Mouse (Mus musculus) intestine, postnatal 0 days (tissue): ENCODE results near the gene Ermap. TPM values are rescaled to one million over a fixed set of nuclear protein-coding genes. Genes with fewer than 3 reads are reported as not detected.

Experiments
- ATAC-seq: fragments of 200-750 bp; cut with Nextera tagmentation; 2 replicates; pipeline ENCODE4 v1.8.0; 2017; ENCODE audit warnings: mild to moderate bottlenecking, moderate TSS enrichment, moderate library complexity
- H3K27ac ChIP-seq: fragments of 300-500 bp; sonication (generic); 2 replicates; pipeline ENCODE4 v1.5.1; 2014; ENCODE audit warnings: mild to moderate bottlenecking, low read depth, low read length, moderate library complexity
- H3K27me3 ChIP-seq: fragments of 300-500 bp; sonication (generic); replicated peaks from 2 replicates; pipeline ENCODE4 v1.6.1; 2014; ENCODE audit warnings: low read length, mixed read lengths; ENCODE audit not compliant: control insufficient read depth, insufficient read depth
- H3K36me3 ChIP-seq: fragments of 300-500 bp; sonication (generic); 2 replicates; pipeline ENCODE4 v1.6.1; 2014; ENCODE audit warnings: mild to moderate bottlenecking, moderate library complexity; ENCODE audit not compliant: control insufficient read depth, insufficient read depth
- H3K4me1 ChIP-seq: fragments of 300-500 bp; sonication (generic); replicated peaks from 2 replicates; pipeline ENCODE4 v1.6.1; 2014; ENCODE audit warnings: antibody characterized with exemption, low read length, mixed read lengths; ENCODE audit not compliant: control insufficient read depth, insufficient read depth
- H3K4me2 ChIP-seq: fragments of 300-500 bp; sonication (generic); replicated peaks from 2 replicates; pipeline ENCODE4 v1.6.1; 2014; ENCODE audit warnings: low read depth, mild to moderate bottlenecking, moderate library complexity
- H3K4me3 ChIP-seq: fragments of 300-500 bp; sonication (generic); 2 replicates; pipeline ENCODE4 v1.5.1; 2014; ENCODE audit warnings: low read depth, low read length
- H3K9ac ChIP-seq: fragments of 300-500 bp; sonication (generic); 2 replicates; pipeline ENCODE4 v1.6.1; 2014; ENCODE audit warnings: mild to moderate bottlenecking, low read depth, low read length
- H3K9me3 ChIP-seq: fragments of 300-500 bp; sonication (generic); 2 replicates; pipeline ENCODE4 v1.6.1; 2016; ENCODE audit warnings: mixed run types; ENCODE audit not compliant: control insufficient read depth
- CTCF ChIP-seq: sonication (generic); IDR thresholded peaks from 2 replicates; pipeline ENCODE4 v1.5.1; 2016; ENCODE audit warnings: low read depth, mild to moderate bottlenecking, control low read depth, antibody characterized with exemption, moderate library complexity
- WGBS: fragments of 180-500 bp; shearing (Covaris S2); extraction: QIAGEN DNeasy Blood & Tissue Kit; methylation state at CpG from one replicate; pipeline ENCODE4 v1.1.7; 2014; 5-methylcytosine and 5-hydroxymethylcytosine counted together
- polyA plus RNA-seq: library from polyadenylated mRNA; unstranded; fragments of >200 nt; fragmentation: Nextera tagmentation; extraction: Ambion mirVana; gene quantifications from 2 replicates; pipeline ENCODE4 v1.2.1, GENCODE M21; 2015

Ermap gene
- polyA plus RNA-seq, 1 experiment from 2014 or later, result 0.18 TPM

DNA sequence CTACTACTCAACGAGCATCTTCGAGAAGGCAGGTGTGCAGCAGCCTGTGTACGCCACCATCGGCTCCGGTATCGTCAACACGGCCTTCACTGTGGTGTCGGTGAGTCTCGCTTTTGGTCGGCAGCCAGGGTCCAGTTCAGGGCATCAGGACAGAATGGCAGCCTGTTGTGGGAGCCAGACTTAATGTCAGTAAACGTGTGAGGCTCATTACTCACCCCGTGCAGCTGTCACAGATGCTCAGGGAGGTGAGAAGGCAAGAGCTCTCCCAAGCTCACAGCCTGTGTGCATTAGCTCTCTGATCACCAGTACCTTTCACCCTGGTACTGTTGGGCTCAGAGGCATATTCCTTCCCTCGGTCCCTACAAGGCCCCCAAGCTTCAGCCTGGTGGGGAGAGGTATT, 56.0 kb downstream of the Ermap start:
- TF ChIP-seq CTCF, result no peak
- H3K4me1 ChIP-seq, result no peaks in the 10 kb centered on the region
- no peak overlapping the region for H3K4me2 ChIP-seq
- H3K9ac ChIP-seq, result no peak overlapping the region
- H3K36me3 ChIP-seq, result peaks cover 60% of the 10 kb centered on the region
- H3K9me3 ChIP-seq, result no peaks in the 10 kb centered on the region
- ATAC-seq, result no peak
- no peaks in the 10 kb centered on the region for H3K27me3 ChIP-seq
- WGBS, result 92% methylated on average over 13 of the region's 13 CpGs
- no peak overlapping the region for H3K27ac ChIP-seq
- no peak overlapping the region for H3K4me3 ChIP-seq

DNA sequence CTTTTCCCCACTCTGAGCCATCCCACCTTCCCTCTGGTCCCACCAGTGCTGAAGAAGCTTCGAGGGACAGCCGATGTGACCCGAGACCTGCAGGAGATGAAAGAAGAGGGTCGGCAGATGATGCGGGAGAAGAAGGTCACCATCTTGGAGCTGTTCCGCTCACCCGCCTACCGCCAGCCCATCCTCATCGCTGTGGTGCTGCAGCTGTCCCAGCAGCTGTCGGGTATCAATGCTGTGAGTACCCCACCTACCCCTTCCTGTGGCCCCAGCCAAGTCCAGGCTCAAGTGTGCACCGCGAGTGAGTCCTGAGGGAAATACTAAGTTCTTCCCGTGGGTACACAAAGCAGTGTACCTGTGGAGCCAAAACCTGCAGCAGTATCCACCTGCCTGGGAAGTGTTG, 56.5 kb downstream of the Ermap start:
- H3K9me3 ChIP-seq, result no peaks in the 10 kb centered on the region
- no peak overlapping the region for H3K9ac ChIP-seq
- H3K27ac ChIP-seq, result no peak overlapping the region
- no peaks in the 10 kb centered on the region for H3K27me3 ChIP-seq
- H3K36me3 ChIP-seq, result peaks cover 60% of the 10 kb centered on the region
- no peaks in the 10 kb centered on the region for H3K4me1 ChIP-seq
- WGBS, result 87% methylated on average over 13 of the region's 13 CpGs
- no peak overlapping the region for H3K4me3 ChIP-seq
- TF ChIP-seq CTCF, result no peak
- no peak overlapping the region for H3K4me2 ChIP-seq
- no peak for ATAC-seq

DNA sequence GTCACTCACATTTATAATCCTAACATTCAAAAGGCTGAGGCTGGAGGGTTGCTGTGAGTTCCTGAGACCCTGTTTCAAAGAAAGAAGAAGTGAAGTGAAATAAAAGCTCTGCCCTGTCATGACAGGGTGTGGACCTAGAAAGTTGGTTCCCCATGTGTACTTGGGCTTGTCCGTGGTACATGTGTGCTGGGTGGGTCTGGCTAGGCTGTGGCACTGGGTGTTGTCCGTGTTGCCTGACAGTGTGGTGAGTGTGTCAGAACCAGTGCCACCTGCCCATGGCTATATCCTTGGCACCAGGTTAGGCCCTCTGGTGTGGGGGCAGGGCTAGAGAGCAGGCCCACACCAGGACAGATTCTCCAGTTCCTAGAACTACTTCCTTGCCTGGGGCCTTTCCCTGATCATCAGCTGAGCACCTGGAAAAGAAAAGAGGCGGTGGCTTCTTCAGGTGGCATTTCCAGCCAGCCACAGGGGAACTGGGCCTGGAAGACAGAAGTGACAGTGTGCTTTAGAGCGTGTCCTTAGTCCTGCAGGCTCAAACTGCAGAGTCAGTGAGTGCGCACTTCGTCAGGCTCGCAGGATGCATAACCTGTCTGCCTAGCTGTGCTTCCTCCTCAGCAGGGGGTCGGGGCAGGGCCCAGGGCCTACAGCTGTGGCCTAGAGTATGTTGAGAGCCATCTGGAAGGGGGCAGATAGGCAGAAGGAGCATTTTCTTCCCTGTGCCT, 58.5 kb downstream of the Ermap start:
- Histone ChIP-seq H3K27me3 (no peaks in the 10 kb centered on the region), H3K36me3 (peaks cover 54% of the 10 kb centered on the region), H3K4me1 (no peaks in the 10 kb centered on the region), H3K9ac (no peak overlapping the region), H3K9me3 (no peaks in the 10 kb centered on the region), H3K4me3 (no peak overlapping the region), H3K27ac (no peak overlapping the region), H3K4me2 (no peak overlapping the region)
- no peak for ATAC-seq
- WGBS, result 84% methylated on average over 8 of the region's 8 CpGs
- no peak for TF ChIP-seq CTCF

DNA sequence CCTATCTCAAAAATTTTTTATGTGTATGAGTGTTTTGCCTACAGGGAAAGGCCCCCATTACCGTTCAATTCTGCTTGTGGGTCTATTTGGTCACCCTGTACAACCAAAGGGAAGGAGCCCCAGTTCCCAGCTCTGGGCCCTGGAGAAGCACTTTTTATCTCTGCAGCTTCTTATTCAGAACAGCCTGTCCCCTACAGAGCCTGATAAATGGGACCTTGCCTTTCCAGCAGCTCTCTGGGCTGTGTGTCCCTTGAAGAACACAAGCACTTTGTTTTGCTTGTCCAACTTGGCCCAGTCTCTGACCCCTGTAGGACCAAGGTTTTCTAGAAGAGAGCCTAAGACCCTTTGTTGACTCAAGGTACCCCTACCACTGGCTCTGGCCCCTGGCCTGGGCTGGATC, 60.7 kb downstream of the Ermap start:
- no peak for TF ChIP-seq CTCF
- Histone ChIP-seq H3K36me3 (peaks cover 33% of the 10 kb centered on the region), H3K27ac (no peak overlapping the region), H3K27me3 (no peaks in the 10 kb centered on the region), H3K9ac (no peak overlapping the region), H3K9me3 (no peaks in the 10 kb centered on the region), H3K4me3 (no peak overlapping the region), H3K4me1 (no peaks in the 10 kb centered on the region), H3K4me2 (no peak overlapping the region)
- ATAC-seq, result no peak
- WGBS, result 81% methylated on average over 1 of the region's 1 CpGs

DNA sequence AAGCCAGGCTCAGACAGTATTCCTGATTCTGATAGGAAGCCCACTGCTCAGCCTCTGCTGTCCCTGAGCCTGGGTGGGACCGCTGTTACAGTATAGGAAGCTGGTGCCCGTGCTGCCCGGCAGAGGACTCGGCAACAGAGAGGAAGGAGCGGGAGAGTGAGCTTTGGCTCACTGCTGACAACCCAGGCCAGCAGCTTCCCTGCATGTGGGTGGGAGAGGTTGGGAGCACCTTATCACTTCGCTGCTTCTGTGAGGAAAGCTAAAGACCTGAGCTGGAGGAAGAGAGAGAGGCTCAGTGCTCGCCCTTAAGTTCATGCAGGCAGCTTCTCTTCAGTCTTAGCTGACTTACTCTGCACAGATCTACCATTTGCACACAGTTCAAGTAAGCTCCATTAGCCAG, 61.3 kb downstream of the Ermap start:
- 85% methylated on average over 7 of the region's 7 CpGs for WGBS
- Histone ChIP-seq H3K4me2 (no peak overlapping the region), H3K4me1 (no peaks in the 10 kb centered on the region), H3K36me3 (peaks cover 27% of the 10 kb centered on the region), H3K9me3 (no peaks in the 10 kb centered on the region), H3K27ac (no peak overlapping the region), H3K27me3 (no peaks in the 10 kb centered on the region), H3K9ac (no peak overlapping the region), H3K4me3 (no peak overlapping the region)
- ATAC-seq, result no peak
- no peak for TF ChIP-seq CTCF

DNA sequence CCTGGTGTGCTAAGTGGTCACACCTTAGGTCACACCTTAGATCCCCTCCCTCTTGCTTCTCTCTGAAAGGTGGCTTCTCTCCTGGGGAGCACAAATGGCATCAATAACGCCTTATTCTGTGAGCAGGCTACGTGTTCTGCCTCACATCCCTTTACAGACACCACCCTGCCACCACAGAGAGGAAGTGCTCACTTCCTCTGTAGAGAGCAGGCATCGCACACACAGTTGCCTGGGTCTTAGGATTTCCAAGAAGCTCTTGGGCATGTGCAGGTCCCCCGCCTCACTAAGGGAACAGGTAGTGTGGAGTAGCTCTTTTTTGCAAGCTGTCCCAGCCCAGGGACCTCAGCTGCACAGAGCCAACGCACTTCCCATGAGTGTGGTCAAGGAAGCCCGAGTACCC, 62.6 kb downstream of the Ermap start:
- Histone ChIP-seq H3K27ac (0 out of 2 replicates have a peak overlapping the region, but pooled peaks have one; percentile 15), H3K4me2 (no peak overlapping the region), H3K9ac (no peak overlapping the region), H3K36me3 (peaks cover 24% of the 10 kb centered on the region), H3K9me3 (no peaks in the 10 kb centered on the region), H3K4me3 (no peak overlapping the region), H3K27me3 (no peaks in the 10 kb centered on the region), H3K4me1 (no peaks in the 10 kb centered on the region)
- 64% methylated on average over 6 of the region's 6 CpGs for whole genome bisulfite sequencing
- no peak for ATAC-seq
- no peak for TF ChIP-seq CTCF
